Mouse (Mus musculus): ENCODE results near the gene Slc26a10.
"Not testable (repeated sequence)": the region's sequence is repeated elsewhere in the genome, so short reads cannot be mapped to it uniquely, and the experiment has no call there.

Slc26a10 gene

DNA sequence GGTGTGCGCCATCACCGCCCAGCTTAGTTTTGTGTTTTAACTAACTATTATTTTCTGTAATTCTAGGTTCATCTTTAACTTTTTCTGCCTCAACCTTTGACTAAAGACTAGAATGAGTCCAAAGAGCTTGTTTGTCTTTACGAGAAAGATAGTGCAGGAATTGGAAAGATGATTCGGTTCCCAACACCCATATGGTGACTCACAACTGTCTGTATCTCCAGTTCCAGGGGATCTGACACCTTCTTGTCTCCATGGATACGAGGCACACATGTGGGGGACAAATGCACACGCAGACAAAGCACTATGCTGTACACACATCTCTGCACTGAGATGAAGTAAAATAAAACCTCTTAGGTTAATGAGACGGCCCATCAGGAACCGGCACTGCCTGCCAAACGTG, 20.4 kb downstream of the Slc26a10 start:
- no peak for DNase-seq

DNA sequence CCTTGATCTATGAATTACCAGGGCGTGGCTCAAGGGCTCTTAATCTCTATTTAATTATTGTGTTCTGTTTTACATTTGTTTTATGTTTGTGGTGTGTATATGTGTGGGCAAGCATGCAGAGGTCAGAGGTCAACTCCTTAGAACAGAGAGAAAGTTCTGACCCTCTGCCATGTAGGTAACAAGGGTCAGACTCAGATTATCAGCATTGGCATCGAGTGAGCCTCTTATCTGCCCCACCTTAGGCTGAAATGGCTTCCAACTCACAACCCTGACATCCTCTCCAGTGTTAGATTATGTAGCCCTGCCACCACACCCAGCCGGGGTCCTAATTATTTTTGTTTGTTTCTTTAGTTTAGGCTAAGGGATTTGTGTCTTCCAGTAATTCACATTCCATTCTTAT, 22.0 kb downstream of the Slc26a10 start:
- no peak for DNase-seq

DNA sequence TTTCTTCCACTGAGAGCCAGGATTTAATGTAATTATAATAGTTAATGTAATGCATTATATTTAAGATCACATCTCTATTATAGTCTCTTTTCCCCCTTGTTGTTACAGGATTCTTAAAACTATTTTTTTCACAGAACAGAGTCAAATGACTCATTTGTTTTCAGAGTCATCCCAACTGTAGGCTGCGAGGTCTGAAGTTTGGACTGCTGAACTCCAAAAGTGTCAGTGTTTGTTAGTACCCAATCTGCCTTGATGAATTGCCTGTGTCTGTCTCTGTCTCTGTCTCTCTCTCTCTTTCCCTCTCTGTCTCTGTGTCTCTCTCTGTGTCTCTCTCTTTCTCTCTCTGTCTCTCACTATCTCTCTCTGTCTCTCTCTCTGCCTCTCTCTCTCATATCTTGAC, 23.9 kb downstream of the Slc26a10 start:
- no peak for DNase-seq

DNA sequence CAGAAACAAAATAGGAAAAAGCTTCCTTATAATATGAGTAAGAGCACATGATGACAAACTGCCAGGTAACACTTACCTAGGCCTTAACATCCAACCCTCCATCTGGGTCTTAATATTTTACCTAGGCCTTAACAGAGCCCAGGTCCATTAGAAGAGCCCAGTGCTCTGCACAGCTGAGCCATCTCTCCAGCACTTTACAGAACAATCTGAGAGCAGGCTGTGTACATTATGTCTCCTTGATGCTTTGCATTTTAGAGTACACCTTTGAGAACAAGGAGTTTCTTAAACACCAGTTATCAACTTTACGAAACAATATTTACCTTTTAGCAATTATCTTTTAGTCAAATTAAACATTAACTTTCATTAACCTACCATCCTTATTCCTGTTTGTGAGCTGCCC, 24.4 kb downstream of the Slc26a10 start:
- DNase-seq: no peak

DNA sequence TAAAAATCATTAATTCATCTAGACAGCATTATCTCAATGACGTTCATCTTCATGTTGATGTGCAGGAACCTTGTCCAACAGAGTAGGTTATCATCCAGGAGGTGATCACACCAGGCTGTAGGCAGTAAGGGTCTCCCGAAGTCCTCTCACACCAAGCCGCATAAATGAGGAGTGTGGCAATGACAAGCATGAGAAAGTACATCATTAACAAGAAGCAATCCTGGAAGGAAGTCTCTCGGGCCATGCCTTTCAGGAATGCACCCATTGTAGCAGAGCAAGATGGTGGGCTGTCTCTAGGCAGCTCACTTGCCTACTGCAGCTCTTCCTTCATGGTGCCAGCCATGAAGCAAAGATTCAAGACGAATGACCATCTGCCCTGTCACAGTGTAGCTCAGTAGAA, 25.8 kb downstream of the Slc26a10 start:
- DNase-seq: no peak

DNA sequence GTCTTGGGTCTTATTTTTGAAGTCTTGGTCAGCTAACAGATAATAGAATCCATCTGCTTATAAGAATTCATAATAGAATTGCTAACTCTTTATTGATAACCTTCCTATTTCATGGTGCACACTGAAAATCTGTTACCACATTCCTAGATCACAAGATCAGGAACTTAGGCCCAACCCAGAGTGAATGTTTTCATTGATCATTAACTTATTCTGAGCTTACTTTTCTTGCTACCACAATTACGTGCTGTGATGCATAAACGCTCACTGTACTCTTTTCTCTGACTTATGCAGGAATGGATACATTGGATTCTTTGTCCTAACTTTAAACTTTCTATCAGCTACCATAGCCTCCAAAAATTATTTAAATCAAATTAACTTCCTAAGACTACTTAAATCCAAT, 26.2 kb downstream of the Slc26a10 start:
- DNase-seq: no peak

DNA sequence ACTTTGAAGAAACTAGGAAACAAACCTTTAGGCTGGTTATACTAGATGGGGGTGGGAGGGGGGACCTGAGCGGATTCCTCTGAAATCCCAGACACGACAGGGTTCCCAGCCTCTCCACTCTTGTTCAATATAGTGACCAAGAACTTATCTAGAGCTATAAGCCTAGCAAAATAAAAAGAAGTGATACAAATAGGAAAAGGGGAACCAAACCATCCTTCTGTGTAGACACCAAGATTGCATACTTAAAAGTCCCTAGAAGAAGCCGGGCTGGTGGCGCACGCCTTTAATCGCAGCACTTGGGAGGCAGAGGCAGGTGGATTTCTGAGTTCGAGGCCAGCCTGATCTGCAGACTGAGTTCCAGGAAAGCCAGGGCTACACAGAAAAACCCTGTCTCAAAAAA, 27.1 kb downstream of the Slc26a10 start:
- DNase-seq: no peak

DNA sequence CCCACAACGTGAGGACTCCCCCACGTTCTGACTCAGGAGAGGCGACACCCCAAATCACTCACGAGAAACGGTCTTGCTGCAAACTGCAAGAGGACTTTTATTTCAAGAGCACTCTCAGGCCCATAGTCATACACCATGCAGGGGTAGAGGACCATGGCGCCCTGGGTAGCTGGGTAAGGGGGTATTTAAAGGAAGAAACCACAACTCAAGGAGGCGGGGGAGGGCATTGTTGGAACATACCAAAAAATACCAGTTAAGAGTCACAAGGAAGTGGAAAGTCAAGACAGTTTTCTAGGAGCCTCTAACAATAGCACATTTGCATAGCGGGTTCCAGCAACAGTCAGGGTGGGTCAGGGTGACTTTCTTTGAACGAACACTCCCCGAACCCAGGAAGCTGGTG, 27.9 kb downstream of the Slc26a10 start:
- not testable (repeated sequence) for DNase-seq

DNA sequence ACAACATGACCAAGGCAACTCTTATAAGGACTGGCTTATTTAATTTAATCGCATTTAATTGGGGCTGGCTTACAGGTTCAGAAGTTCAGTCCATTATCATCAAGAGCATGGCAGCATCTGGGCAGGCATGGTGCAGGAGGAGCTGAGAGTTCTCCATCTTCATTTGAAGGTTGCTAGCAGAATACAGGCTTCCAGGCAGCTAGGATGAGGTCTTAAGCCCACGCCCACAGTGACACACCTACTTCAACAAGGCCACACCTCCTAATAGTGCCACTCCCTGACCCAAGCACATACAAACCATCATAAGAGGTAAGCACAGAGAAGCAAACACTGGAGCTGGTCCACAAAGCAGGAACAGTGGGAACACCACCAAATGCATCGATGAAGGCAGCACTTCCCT, 29.2 kb downstream of the Slc26a10 start:
- DNase-seq: not testable (repeated sequence)

DNA sequence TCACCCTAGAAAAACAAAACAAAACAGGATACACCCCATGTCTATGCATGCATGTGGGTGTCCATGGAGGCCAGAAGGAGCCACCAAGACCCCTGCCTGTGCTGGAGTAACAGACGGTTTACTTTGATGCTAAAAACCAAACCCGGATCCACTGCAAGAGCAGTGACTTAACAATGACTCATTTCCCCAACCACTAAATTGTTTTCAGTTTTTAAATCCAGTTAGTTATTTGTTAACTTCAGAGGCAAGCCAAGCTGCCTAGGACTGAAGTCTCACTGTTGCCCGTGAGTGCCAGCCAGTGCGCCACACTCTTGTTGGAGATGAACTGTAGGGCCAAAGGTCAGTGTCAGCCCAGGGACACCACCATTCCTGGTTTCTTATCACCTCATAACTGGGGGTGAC, 30.0 kb downstream of the Slc26a10 start:
- DNase-seq: no peak

DNA sequence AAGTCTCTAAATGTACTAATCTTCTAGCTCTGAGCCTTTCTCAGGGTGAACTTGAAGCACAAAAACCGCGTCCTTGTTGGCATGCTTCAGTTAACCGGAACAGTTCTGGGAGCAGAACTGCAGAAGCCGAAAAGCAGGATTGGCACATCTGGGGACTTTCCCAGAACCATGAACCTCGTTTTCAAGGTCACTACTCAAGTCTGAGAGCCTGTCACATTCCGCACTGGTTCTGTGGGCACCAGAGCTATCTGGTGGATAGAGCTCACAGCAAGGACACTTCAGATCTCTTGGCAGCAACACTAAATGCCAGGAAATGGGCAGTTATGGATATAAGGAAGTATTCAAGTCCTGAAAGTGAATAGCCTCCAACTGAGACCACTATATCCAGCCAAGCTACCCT, 33.3 kb downstream of the Slc26a10 start:
- no peak for DNase-seq

DNA sequence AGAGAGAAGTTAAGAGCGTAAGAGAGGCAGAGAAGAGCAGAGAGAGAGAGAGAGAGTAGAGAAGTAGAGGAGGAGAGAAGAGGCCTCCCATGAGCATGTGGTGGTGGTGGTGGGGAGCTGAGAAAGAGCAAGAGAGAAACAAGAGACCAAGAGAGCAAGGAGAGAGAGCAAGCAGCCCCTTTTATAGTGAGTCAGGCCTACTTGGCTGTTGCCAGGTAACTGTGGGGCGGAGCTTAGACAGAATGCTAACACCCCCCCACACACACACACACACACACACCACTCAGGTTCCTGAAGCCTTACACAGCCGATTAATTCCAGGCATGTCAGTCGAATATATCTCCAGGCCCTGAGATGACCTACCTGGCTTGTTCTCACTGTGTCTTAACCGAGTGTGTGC, 35.1 kb downstream of the Slc26a10 start:
- DNase-seq: no peak

DNA sequence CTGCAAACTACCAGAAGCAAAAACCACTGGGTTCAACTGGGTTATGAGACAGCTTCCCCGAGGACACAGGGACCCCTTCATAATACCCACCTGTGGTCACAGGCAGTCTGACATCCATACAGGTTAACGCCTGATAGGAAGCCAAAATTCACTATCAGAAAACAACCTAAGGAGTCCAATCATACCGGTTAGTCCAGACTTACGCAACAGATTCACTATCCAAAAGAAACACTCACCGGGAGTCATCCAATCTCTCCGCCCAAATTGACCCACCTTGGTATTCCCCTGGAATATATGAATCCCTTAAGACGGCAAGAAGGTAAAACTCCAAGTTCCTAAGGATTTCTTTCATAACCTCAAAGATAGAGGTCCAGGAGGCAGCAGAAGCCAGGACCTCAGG, 35.9 kb downstream of the Slc26a10 start:
- DNase-seq: no peak

DNA sequence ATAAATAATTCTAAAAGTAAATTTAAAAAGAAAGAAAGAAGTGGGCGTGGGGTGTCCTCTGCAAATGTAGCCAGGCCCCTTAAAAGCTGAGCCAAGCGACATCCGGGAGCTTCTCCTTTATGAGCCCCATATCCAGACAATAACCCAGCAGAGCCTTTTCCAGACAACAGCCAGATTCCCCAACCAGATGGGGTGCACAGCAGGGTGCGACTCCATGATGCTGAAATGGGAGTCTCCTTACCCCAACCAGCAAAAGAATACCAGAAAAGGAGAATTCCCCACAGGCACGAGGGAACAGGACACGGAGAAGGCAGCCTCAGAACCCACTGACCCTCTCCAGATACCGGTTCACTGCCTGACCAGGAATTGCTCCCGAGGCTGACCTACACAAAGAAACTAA, 37.2 kb downstream of the Slc26a10 start:
- no peak for DNase-seq

DNA sequence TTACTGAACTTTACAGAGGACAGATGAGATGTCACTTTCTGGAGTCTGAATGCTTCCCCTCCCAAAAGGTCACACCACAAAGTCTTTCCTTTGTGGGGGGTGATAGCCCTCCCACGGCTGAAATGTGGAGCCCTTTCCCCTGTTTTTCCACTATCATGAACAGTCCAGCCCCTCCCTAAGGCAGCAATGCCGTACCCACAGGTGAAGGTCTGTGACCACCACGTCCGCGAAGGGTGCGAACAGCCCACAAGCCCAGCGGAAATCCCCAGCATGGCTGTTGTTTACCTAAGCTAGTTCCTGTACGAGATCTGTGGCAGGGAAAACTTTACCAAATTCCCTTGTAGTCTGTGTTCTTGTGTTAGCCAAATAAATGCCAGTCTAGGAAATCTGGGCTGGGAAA, 38.9 kb downstream of the Slc26a10 start:
- peak; percentile 88 for DNase-seq

DNA sequence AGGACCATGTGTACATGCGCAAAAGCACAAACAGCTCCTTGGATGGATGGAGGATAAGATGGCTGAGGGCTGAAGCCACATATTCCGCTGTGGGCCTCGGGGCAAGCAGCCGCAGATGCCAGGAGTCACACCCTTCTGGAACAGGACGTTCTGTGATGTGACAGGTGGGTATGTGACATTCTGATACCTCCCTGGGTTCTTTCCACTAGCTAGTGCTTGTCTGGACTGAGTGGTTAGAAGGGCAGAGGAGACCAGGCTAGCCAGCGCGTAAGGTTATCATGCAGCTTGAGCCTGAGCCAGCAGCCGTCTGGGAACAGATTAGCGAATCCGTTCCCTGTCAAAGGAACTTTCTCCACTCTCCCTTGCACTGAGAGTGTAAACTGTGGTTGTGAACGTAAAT, 39.5 kb downstream of the Slc26a10 start:
- DNase-seq: no peak

DNA sequence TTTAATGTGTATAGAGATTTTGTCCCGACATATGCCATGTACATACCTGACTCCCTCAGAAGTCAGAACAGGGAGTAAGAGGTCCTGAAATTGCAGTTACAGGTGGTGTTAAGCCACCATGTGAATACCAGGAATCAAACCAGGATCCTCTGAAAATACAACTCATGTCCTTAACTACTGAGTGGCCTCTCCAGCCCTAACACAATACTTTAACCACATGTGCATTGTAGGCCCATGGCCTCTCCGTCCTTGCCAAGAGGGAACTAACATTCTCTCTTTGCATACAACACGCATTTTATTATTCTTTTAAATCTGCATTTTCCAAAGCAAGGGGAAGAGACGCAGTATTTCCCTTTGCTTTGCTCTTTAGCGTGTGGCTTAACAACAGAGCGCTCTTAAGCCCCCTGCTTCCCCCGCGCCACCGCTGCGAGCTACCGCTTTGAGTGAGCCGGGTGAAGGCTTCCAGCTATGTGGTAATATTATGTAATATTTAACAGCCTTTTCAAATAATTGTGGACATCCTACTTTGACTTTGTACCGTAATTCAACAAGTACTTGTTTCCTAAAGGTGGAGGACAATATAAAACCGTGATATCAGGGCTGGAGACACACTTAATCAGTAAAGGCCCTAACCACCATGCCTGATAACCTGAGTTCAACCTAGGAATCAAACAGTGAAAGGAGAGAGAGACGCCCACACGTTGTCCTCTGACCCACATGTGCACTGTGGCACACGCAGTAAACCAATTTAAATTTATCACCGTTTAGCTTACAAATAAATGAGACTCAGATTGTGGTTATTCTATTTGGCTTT, 41.9 kb downstream of the Slc26a10 start:
- DNase-seq: no peak

DNA sequence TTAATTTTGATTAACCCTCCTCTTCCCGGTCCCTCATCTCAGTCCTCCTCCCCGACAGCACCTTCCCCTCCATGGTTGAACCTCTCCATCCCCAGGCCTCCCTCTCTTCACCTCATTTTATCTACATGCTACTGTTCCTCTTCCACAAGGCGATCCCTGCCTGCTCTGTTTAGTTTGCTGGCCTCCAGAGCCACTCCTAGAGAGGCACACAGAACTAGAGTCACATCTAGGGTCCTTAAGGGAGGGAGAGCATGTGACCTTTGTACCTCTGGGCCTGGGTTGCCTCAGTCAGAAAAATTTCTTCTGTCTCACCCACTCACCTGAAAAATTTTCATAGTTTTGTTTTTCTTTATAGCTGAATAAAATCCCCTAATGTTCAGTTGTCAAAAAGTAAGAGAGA, 42.5 kb downstream of the Slc26a10 start:
- no peak for DNase-seq

DNA sequence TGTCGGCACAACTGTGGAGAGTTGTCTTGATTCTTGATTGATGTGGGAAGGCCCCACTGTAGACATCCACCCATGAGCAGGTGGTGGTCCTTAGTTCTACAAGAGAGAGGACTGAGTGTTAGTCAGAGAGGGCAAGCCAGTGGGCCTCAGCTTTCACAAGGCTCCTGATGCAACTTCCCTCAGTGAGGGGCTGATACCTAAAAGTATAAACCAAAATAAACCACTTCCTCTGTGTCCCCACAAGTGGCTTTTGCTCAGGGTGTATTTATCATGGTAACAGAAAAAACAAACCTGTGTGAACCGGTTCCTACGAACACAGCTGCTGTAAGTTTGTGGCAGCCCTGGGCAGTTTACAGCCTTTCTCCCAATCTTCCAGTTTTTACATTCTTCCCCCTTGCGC, 43.9 kb downstream of the Slc26a10 start:
- DNase-seq: no peak

DNA sequence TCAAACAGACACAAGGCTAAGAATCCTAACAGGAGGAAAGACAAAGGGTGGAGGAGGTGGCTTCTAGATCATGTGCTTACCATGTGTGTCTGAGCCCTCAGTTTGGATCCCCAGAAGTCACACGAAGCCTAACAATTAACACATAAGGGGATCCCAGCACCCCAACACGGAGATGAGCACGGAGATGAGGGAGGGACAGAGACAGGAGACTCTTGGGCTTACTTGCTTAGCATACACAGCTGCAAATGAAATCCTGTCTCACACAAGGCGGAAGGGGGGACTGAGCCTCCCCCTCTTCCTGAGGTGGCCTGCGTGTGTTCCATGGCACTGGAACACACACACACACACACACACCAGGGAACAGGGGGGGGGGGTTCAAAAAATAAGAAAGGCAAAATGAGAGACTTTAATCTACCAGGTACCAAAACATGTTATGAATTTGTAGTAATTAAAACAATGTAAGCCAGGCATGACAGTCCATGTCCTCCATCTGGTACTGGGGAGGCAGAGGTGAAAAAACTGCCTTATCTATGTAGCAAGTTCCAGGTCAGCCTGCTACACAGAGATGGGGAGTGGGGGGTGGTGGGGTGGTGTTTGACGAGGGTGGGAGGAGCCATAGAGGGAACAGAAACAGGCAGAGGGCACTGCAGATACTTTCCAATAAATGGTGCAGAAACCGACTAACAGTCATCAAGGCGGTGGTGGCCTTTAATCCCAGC, 45.2 kb downstream of the Slc26a10 start:
- no peak for DNase-seq

DNA sequence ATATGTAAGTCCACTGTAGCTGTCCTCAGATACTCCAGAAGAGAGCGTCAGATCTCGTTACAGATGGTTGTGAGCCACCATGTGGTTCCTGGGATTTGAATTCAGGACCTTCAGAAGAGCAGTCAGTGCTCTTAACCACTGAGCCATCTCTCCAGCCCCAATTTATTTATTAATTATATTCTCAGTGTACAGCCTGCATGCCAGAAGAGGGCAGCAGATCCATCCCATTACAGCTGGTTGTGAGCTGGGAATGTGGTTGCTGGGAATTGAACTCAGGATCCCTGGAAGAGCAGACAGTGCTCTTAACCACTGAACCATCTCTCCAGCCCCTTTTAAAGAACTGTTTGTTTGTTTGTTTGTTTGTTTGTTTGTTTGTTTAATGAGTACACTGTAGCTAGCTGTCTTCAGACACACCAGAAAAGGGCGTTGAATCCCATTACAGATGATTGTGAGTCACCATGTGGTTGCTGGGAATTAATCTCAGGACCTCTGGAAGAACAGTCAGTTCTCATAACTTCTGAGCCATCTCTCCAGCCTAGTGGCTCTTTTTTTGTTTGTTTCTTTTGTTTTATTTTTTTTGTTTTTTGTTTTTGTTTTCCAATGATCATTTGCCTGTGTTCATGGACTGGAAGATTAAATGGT, 45.9 kb downstream of the Slc26a10 start:
- not testable (repeated sequence) for DNase-seq

DNA sequence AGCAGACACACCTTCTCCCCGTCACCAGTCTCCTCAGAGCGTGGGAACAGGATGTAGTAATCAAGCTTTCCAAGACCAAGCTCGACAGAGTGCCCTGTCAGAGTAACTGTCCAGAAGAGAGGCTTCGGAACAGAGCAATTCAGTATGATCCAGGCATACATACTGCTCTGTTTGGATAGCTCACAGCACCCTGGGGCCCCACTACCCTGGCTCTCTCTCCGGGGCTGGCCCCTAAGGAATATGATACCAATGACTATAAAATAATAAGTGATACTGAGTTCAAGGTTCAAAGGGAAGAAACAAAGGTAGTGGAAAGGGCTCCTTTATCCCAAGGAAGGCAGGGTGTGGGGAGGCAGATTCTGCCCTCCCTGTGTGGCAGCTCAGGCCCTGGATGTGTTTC, 48.0 kb downstream of the Slc26a10 start:
- DNase-seq: no peak

DNA sequence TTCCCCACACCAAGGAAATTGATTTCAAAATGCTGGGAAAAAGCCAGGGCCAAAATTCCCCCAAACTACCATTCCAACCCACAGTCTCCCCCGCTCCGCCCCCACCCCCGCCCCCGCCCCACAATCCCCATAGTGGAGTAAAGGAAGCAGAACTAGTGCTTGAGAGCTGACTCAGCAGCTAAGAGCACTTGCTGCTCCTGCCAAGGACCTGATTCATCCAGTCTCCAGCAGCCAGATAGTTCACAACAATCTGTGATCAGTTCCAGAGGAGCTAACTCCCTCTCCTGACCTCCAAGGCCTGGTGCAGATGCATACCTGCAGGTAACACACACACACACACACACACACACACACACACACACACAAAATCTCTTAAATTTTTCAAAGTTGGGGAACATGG, 51.0 kb downstream of the Slc26a10 start:
- no peak for DNase-seq

DNA sequence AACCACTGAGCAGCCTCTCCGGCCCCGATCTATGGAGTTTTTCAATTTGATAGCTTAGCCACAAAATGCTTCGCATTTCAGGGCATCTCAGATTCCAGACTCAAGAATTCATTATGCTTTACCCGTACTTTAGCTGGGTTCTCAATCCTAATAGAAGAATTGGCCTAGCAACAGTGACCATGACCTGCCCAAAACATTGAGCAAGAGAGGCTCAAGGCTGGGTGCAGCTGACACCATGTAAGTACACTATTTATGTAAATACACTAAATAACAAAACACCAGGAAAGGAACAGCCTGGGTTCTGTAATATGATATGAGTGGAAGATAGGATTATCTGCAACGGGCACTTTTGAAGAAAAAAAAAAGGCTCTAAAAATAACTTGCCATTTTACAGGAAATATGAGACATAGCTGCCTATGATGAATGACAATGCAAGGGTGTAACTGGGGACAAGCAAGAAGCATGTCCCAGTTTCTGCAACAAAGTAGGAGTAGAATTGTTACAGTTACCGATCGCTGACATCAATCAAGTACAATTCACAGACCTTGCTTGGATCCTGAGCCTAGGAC, 52.6 kb downstream of the Slc26a10 start:
- DNase-seq: no peak
